Mouse (Mus musculus) midbrain, embryonic 14.5 days (tissue): Measurements from ENCODE around the gene Tarbp2. TPM values are rescaled to one million over a fixed set of nuclear protein-coding genes. Genes with fewer than 3 reads are reported as not detected.
A peak's percentile ranks its signal among the peaks of the same experiment; 100 is the strongest.

Experiments
- ATAC-seq: fragments of 200-750 bp; cut with Nextera tagmentation; 2 replicates; pipeline ENCODE4 v1.8.0; 2017; ENCODE audit warnings: moderate number of reproducible peaks, moderate library complexity; ENCODE audit not compliant: low FRiP score, low TSS enrichment
- DNase-seq: peaks from one replicate; pipeline ENCODE4 v3.0.0-alpha.2; 2015
- H3K27ac ChIP-seq: fragments of 300-500 bp; sonication (generic); replicated peaks from 2 replicates; pipeline ENCODE4 v1.5.1; 2014; ENCODE audit warnings: mild to moderate bottlenecking, low read depth, low read length, moderate library complexity
- H3K27me3 ChIP-seq: fragments of 300-500 bp; sonication (generic); 2 replicates; pipeline ENCODE4 v1.6.1; 2014; ENCODE audit warnings: low read length, control low read depth, mixed read lengths; ENCODE audit not compliant: control insufficient read depth, insufficient read depth
- H3K36me3 ChIP-seq: fragments of 300-500 bp; sonication (generic); 2 replicates; pipeline ENCODE4 v1.6.1; 2014; ENCODE audit warnings: low read length, control low read depth; ENCODE audit not compliant: control insufficient read depth, insufficient read depth
- H3K4me1 ChIP-seq: fragments of 300-500 bp; sonication (generic); 2 replicates; pipeline ENCODE4 v1.6.1; 2014; ENCODE audit warnings: mild to moderate bottlenecking, antibody characterized with exemption, low read length, control low read depth; ENCODE audit not compliant: control insufficient read depth, insufficient read depth
- H3K4me2 ChIP-seq: fragments of 300-500 bp; sonication (generic); 2 replicates; pipeline ENCODE4 v1.6.1; 2014; ENCODE audit warnings: mild to moderate bottlenecking, low read length, moderate library complexity
- H3K4me3 ChIP-seq: fragments of 300-500 bp; sonication (generic); replicated peaks from 2 replicates; pipeline ENCODE4 v1.5.1; 2014; ENCODE audit warnings: low read depth, low read length
- H3K9ac ChIP-seq: fragments of 300-500 bp; sonication (generic); replicated peaks from 2 replicates; pipeline ENCODE4 v1.6.1; 2014; ENCODE audit warnings: mild to moderate bottlenecking, low read length, moderate library complexity
- H3K9me3 ChIP-seq: fragments of 300-500 bp; sonication (generic); 2 replicates; pipeline ENCODE4 v1.6.1; 2016; ENCODE audit warnings: low read length, control low read depth, mixed read lengths; ENCODE audit not compliant: control insufficient read depth
- WGBS: fragments of 180-500 bp; shearing (Covaris S2); extraction: QIAGEN DNeasy Blood & Tissue Kit; methylation state at CpG from one replicate; pipeline ENCODE4 v1.1.7; 2014; 5-methylcytosine and 5-hydroxymethylcytosine counted together
- polyA plus RNA-seq: library from polyadenylated mRNA; unstranded; fragments of >200 nt; fragmentation: Nextera tagmentation; extraction: Ambion mirVana; gene quantifications from 2 replicates; pipeline ENCODE4 v1.2.1, GENCODE M21; 2014

Tarbp2 gene
- polyA plus RNA-seq, 1 experiment from 2014 or later: 76.3 TPM

DNA sequence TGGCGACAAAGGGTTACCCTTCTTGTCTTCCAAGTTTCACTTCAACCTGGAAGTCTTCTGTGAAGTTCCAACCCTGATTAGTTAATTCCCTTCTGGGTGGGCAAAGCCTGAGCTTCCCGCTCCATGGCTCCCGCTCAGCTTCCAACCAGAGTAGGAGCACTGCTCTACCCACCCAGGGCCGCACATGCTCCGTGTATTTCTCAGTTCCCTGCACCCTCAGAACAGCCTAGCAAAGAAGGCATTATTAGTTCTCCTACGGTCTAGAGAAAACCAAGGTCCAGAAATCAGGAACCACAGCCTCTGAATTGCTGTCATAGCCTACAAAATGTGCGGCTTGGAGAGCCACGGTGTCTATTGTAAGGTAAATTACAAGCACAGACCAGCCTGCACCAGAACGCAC, 7.9 kb upstream of the Tarbp2 start:
- peak; percentile 65; the same call in 1 of the 2 replicates for ATAC-seq
- no peaks in the 10 kb centered on the region for H3K27me3 ChIP-seq
- peaks cover 22% of the 10 kb centered on the region for H3K36me3 ChIP-seq
- peak overlapping the region; percentile 80 for H3K4me2 ChIP-seq
- peak; percentile 67 for DNase-seq
- H3K9ac ChIP-seq: peak overlapping the region; percentile 73
- peak overlapping the region; percentile 91 for H3K27ac ChIP-seq
- peaks cover 50% of the 10 kb centered on the region for H3K4me1 ChIP-seq
- no peaks in the 10 kb centered on the region for H3K9me3 ChIP-seq
- WGBS: 4% methylated on average over 9 of the region's 9 CpGs
- H3K4me3 ChIP-seq: peak overlapping the region; percentile 65

DNA sequence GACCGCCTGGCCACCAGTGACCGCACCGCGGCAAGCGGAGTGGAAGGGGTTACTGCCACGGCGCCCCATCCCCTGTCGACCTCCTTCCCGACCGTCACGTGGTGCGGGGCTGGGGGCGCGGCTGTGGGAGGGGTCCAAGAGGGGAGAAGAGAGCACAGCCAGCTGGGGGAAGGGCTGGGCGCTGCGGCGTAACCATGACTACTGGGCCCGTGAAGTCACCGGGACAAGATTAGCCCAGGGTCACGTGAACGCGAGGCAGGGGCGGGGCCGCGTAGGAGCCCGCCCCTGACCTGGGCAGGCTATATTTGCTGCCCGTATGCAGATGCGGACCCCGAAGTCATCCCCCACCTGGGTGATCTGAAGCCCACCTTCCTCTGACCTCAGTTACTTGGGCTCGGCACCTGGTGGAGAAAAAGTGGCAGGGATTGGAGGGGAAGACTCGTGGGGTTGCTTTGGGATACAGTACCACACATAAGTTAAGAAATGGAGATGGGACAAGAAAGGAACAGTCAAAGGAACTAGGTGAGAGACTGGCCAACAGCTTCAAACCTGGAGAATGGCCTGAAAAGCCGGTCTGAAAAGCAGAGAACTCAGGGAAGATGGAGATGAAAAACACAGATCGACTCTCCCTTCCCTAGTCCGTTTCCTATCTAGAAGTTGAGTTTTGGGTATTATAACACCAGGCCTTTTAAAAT, 7.3 kb upstream of the Tarbp2 start:
- ATAC-seq: peak; percentile 95
- Histone ChIP-seq H3K36me3 (peaks cover 16% of the 10 kb centered on the region), H3K4me3 (peak overlapping the region; percentile 65), H3K27ac (peak overlapping the region; percentile 91), H3K9me3 (no peaks in the 10 kb centered on the region), H3K4me2 (peak overlapping the region; percentile 80), H3K9ac (peak overlapping the region; percentile 73), H3K4me1 (peaks cover 56% of the 10 kb centered on the region), H3K27me3 (no peaks in the 10 kb centered on the region)
- DNase-seq: peak; percentile 95
- WGBS: 3% methylated on average over 34 of the region's 34 CpGs

DNA sequence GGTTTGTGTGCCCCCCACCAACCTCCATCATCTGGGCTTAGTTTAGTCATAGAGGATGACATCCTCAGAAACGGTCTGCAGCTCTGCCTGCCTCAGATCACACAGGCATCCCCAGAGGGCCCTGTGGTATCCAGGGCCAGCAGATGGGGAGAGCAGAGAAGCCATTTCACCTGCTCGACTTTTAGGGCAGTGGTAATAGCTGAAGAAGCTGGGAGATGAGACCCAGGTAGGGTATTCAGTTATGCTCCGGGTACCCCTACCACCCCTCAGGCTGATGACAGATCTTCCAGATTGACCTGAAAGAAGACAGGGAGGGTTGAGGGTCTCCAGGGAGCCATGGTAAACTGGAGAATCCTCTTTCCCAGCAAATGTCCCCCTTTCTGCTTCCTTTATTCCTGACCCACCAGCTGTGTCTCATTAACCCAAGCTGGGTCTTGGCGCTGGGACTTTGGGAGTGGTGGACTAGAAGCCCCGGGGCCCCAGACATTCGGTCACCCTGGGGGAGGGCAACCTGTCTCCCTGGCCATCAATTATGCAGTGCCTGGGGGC, 6.6 kb upstream of the Tarbp2 start:
- ATAC-seq (peak; percentile 11; the same call in 1 of the 2 replicates), DNase-seq (peak; percentile 54)
- Histone ChIP-seq H3K27me3 (no peaks in the 10 kb centered on the region), H3K36me3 (peaks cover 16% of the 10 kb centered on the region), H3K4me2 (peak overlapping the region; percentile 80), H3K27ac (peak overlapping the region; percentile 91), H3K4me3 (peak overlapping the region; percentile 65), H3K9ac (peak overlapping the region; percentile 73; the same call in 1 of the 2 replicates), H3K9me3 (no peaks in the 10 kb centered on the region), H3K4me1 (peaks cover 61% of the 10 kb centered on the region)
- WGBS: 1% methylated on average over 6 of the region's 6 CpGs

DNA sequence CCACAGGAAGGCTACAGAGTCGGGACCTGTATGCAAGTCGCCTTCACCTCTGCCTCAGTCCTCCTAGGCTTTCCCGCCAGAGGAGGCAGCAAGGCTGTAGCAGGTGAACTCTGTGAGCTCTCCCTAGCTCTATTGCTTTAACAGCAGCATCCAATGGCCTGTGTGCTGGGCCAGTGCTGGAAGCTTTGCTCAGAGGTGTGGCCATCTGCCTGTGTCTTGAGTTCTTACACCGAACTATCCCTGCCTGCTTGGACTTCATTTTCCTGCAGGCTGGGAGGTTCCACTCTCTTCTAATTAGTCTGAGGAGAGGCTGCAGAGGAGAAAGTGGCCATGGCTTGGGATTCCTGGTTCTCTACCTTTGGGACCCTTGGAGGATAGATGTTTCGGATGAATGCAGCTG, 6.0 kb upstream of the Tarbp2 start:
- ATAC-seq (no peak), DNase-seq (no peak)
- no peak overlapping the region for H3K4me3 ChIP-seq
- peaks cover 16% of the 10 kb centered on the region for H3K36me3 ChIP-seq
- 11% methylated on average over 5 of the region's 5 CpGs for WGBS
- H3K27ac ChIP-seq: peak overlapping the region; percentile 91
- H3K4me1 ChIP-seq: peaks cover 61% of the 10 kb centered on the region
- H3K4me2 ChIP-seq: peak overlapping the region; percentile 80
- no peaks in the 10 kb centered on the region for H3K9me3 ChIP-seq
- no peaks in the 10 kb centered on the region for H3K27me3 ChIP-seq
- H3K9ac ChIP-seq: peak overlapping the region; percentile 6; the same call in 1 of the 2 replicates

DNA sequence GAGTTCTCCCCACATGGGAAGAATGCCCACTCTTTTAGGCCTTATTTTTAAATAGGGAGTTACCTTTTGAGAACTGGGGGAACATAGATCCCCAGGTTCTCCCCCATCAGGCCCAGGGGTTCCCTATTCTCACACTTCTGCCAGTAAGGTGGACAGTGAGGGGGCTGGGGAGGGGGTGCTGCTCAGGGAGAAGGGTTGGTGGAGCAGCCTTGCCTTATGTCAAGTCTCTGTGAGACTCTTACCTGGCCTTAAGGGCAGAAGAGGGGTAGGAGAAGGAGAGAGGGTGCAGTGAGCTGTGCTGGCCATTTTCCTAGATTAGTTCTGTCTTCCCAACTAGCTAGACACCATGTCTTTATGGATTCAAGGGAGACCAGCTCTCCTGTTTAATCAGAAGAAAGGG, 5.5 kb upstream of the Tarbp2 start:
- ATAC-seq (no peak), DNase-seq (no peak)
- Histone ChIP-seq H3K4me3 (no peak overlapping the region), H3K36me3 (peaks cover 14% of the 10 kb centered on the region), H3K9me3 (no peaks in the 10 kb centered on the region), H3K9ac (peak overlapping the region; percentile 6; the same call in 1 of the 2 replicates), H3K27me3 (no peaks in the 10 kb centered on the region), H3K4me2 (peak overlapping the region; percentile 80), H3K27ac (peak overlapping the region; percentile 91), H3K4me1 (peaks cover 61% of the 10 kb centered on the region)

DNA sequence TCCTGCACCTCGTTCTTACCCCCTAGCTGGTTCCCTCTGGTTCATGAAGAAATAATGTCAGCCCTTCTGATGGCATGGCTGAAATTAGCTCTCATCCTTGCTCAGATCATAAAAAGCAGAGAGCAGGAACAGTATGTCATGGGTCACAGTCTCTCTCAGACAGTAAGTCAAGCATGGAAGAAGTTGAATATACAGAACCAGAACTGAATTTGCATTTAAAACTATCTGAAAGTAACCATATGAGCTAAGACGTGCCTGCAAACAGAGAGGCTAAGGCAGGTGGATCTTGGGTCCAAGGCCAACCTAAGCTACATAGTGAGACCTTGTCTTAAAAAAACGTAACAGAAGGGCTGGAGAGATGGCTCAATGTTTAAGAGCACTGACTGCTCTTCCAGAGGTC, 5.0 kb upstream of the Tarbp2 start:
- peak overlapping the region; percentile 91 for H3K27ac ChIP-seq
- no peak overlapping the region; the same call in 1 of the 2 replicates for H3K9ac ChIP-seq
- no peak overlapping the region for H3K4me3 ChIP-seq
- DNase-seq: no peak
- H3K9me3 ChIP-seq: no peaks in the 10 kb centered on the region
- ATAC-seq: no peak
- H3K4me1 ChIP-seq: peaks cover 61% of the 10 kb centered on the region
- peaks cover 9% of the 10 kb centered on the region for H3K36me3 ChIP-seq
- H3K27me3 ChIP-seq: no peaks in the 10 kb centered on the region
- no peak overlapping the region; the same call in 1 of the 2 replicates for H3K4me2 ChIP-seq
- 79% methylated on average over 3 of the region's 3 CpGs for WGBS

DNA sequence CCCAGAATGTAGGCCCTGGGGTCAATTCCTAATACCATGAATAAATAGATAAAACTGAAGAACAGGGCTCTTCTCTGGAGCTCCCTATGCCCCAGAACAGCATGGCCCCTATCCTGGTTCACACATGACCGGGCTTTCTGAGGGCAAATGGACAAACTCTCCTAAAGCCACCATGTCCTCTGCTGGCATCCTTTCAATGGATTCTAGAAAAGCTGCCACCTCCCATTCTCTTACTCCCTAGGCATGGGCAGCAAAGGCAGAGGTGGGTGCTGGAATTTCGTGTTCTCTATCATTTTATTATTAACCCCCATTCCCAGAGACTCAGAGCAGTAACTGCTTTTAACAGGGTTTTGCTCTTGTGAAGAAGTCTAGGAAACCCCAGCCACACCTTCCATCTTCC, 2.7 kb upstream of the Tarbp2 start:
- no peaks in the 10 kb centered on the region for H3K27me3 ChIP-seq
- no peaks in the 10 kb centered on the region for H3K36me3 ChIP-seq
- H3K9me3 ChIP-seq: no peaks in the 10 kb centered on the region
- DNase-seq: no peak
- 91% methylated on average over 2 of the region's 2 CpGs for WGBS
- peak overlapping the region; percentile 65 for H3K4me2 ChIP-seq
- H3K9ac ChIP-seq: no peak overlapping the region
- peaks cover 57% of the 10 kb centered on the region for H3K4me1 ChIP-seq
- no peak for ATAC-seq
- H3K4me3 ChIP-seq: peak overlapping the region; percentile 69
- H3K27ac ChIP-seq: no peak overlapping the region

DNA sequence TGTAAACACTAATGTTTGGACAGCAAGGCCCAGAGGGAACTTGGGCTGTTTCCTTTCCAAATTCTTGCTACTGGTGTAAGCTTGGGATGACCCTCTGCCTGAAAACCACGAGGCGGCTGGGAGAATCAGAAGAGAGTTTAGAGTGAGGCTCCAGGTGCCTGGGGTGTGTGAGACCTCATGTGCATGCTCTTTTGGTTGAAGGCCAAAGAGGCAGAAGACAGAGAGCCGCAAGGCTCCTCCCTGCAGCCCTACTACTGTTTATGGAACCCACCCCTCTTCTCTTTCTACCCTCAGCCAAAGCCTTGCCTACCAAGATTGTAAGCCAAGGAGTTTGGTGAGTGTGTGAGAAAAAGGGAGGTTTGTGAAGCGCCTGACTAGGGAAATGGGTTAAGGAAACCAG, 2.2 kb upstream of the Tarbp2 start:
- peak overlapping the region; percentile 91 for H3K9ac ChIP-seq
- DNase-seq (no peak), ATAC-seq (no peak)
- H3K36me3 ChIP-seq: no peaks in the 10 kb centered on the region
- H3K4me2 ChIP-seq: peak overlapping the region; percentile 65
- WGBS: 42% methylated on average over 4 of the region's 4 CpGs
- H3K27ac ChIP-seq: peak overlapping the region; percentile 99
- H3K27me3 ChIP-seq: no peaks in the 10 kb centered on the region
- peak overlapping the region; percentile 69 for H3K4me3 ChIP-seq
- no peaks in the 10 kb centered on the region for H3K9me3 ChIP-seq
- H3K4me1 ChIP-seq: peaks cover 56% of the 10 kb centered on the region

DNA sequence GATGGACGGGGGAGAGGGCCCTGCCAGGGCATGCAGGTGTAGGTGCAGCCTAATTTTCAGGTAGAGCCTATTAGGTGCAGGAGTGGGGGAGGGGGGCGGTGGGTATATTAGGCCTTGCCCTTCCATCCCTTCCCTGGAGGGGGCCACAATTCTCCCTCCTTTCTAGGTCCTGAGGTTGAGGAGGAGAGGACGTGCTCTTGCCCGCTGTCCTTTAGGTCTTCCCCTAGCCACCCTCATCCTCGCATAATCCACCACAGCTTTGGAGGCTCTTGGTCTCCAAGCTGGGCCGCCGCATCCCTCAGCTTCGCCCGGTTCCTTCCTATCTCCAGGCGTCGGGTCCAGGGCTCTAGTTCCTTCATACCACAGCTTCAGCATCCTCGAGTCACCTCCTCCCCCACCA, 1.7 kb upstream of the Tarbp2 start:
- H3K27ac ChIP-seq: peak overlapping the region; percentile 99
- no peak for ATAC-seq
- H3K9me3 ChIP-seq: no peaks in the 10 kb centered on the region
- peak overlapping the region; percentile 65 for H3K4me2 ChIP-seq
- peaks cover under 1% of the 10 kb centered on the region for H3K36me3 ChIP-seq
- DNase-seq: peak; percentile 64
- peaks cover 51% of the 10 kb centered on the region for H3K4me1 ChIP-seq
- H3K27me3 ChIP-seq: no peaks in the 10 kb centered on the region
- H3K4me3 ChIP-seq: peak overlapping the region; percentile 69
- under 1% methylated on average over 11 of the region's 12 CpGs for WGBS
- H3K9ac ChIP-seq: peak overlapping the region; percentile 91
